Mouse (Mus musculus) heart, postnatal 25 days (tissue): ENCODE measurements around the gene Fndc10. TPM values are rescaled to one million over a fixed set of nuclear protein-coding genes. Genes with fewer than 3 reads are reported as not detected.
"Not testable (repeated sequence)": the region's sequence is repeated elsewhere in the genome, so short reads cannot be mapped to it uniquely, and the experiment has no call there.

Experiments
- DNase-seq: peaks from one replicate; pipeline ENCODE4 v3.0.0; 2022; ENCODE audit warnings: low spot score
- intact Hi-C: fragments of 180-260 bp; cut with DNase I; formaldehyde crosslinking; loops from one replicate; pipeline ENCODE4 v1.15.1; 2025
- total RNA-seq, 2 experiments: library from RNA; stranded (reverse); gene quantifications; 2 replicates each; pipeline ENCODE4 v1.2.3; 2021

Gene Fndc10
- total RNA-seq, 2 experiments from 2014 or later, result 1.2 TPM

DNA sequence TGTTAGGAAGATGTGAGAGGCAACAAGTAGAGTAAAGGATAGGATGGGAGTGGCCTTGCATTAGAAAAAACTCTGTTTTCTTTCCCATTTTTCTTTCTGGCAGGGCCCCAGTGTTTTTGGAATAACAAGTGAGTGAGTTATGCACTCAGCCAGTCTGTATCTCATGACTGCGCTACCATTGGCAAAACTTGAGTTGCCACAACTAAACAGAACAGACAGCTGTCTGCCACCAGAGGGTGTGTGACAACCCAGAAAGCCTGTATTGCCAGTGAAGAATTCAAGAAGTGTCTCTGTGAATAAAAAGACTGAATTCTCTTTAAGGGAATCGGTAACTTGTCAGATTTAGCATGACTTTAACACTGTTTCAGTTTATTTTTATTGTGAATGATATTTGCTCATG, 18.2 kb upstream of the Fndc10 start:
- no peak for DNase-seq
- intact Hi-C loops, result no loop called here

DNA sequence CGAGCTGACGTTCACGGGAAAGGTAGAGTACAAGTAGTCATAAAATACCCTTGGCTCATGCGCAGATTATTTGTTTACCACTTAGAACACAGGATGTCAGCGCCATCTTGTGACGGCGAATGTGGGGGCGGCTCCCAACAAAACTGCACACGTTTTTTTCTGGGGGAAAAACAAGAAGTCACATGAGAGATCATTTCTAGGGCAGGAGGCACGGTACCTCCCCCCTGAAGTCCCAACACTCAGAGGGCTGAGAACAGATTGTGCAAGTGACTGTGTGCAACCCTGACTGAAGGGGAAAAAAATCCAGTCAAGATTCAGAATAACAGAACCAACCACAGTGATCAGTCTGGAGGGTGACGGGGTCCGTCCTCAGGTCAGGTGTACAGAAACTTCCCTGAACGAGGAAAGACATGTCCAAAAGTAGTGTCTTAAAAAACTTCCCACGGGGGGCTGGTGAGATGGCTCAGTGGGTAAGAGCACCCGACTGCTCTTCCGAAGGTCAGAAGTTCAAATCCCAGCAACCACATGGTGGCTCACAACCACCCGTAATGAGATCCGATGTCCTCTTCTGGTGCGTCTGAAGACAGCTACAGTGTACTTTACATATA, 10.4 kb upstream of the Fndc10 start:
- intact Hi-C loops, DNase-seq: not testable (repeated sequence)

DNA sequence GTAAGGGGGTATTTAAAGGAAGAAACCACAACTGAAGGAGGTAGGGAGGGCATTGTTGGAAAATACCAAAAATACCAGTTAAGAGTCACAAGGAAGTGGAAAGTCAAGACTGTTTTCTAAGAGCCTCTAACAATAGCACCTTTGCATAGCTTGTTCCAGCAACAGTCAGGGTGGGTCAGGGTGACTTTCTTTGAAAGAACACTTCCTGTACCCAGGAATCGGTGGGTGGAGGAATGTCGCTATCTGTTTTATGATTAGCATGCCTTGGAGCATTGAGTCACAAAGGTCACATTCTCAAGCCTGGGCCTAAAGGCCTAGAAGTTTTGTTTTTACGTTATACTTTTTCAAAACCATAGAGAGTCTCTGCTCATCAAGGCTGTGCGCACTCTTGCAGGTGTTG, 6.4 kb upstream of the Fndc10 start:
- DNase-seq, intact Hi-C loops: not testable (repeated sequence)

DNA sequence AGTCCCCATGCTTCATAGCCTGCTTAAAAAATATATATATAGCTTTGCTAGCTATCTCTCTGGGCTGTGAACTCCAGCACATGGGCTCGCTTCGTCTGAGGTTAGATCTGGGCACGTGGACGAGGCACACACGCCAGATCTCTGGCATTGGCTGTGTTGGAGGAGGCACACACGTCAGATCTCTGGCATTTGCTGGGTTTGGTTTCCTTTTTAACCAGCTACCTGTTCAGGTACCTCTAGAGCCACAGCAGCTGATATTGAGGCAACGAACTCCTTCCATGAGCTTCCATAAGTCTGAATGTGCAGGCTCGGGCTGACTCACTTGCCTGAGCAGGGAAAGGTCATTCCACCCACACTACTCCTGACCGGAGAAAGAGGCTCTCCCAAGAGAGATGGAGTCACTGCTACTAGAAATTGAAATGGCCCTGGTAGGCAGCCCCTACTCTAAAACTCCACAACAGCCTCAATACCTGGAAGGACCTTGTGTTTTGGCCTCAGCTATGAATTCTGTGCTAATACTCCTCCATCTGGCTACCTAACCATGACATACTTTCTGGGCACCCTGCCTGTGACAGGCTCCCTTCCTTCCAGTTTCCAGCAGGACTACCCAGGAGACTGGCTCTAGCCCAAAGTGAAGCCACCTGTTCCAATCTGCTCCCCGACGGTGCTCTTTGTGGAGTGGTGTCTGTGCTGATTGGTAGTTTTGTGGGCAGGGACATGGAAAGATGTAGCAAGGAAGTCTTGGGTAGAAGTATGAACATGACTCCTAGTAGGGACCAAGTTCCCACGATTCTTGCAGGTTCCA, 3.4 kb upstream of the Fndc10 start:
- intact Hi-C loops, result no loop called here
- no peak for DNase-seq

DNA sequence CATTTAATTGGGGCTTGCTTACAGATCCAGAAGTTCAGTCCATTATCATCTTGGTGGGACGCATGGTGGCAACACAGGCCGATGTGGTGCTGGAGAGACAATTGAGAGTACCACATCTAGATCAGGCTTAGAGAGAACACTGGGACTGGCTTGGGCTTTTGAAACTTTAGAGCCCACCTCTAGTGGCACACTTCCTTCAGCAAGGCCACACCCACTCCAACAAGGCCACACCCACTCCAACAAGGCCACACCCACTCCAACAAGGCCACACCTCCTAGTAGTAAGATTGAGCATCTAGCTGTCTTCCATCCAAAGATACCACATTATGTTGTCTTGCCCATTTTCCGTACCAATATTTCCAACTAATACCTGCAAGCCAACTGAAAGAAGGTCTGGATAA, 1.7 kb upstream of the Fndc10 start:
- intact Hi-C loops, result no loop called here

DNA sequence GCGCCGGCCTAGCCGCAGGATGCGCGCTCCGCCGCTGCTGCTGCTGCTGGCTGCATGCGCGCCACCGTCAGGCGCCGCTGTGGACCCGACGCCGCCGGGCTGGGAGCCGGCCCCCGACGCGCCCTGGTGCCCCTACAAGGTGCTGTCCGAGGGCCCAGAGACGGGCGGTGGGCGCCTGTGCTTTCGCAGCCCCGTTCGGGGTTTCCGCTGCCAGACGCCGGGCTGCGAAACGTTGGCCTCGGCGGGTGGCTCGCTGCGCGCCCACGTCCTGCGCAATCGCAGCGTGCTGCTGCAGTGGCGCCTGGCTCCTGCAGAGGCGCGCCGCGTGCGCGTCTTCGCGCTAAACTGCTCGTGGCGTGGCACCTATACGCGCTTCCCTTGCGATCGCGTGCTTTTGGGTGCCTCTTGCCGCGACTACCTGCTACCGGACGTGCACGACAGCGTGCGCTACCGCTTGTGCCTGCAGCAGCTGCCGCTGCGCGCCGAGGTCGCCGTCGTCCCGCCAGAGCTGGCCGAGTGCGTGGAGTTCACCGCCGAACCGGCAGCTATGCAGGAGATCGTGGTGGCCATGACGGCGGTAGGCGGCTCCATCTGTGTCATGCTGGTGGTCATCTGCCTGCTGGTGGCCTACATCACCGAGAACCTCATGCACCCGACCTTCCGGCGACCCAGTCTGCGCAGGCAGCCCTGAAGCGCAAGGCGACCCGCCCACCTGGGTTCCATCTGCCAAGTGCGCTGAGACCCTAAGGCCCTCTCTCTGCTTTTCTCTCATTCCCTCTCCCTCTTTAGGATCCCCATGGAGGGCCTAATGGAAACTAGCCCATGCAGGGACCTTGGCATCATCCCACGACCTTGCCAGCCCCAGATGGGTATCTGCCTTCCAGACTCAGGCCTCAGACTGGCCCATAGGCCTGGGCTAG, 600 bp downstream of the Fndc10 start:
- intact Hi-C loops, result no loop called here

More for the DNA sequence above, 1.7 kb upstream of the Fndc10 start:
- no peak for DNase-seq

DNA sequence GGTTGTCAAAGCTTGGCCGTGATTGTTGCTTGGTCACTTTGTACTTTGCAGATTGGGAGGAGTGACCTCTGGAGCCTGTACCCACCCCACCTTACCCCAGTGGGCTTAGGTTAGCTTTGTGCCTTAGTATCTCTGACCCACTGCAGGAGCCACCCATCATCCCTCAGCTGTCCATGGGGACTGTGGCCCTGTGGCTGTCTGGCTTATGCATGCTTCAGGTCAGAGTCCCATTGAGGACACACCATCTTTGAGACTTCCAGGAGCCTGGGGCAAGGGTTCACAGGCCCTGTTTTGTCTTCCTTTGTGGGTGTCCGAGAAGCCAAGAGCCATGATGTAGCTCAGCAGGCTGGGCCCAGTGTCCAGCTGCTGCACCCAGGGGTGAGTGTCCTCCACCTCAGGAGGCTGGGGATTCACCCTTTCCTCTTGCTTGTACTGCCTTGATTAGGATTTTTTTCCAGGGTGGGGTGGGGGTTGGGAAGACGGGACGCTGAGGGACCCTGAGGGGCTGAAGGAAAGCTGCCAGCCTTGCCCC, 1.5 kb downstream of the Fndc10 start:
- DNase-seq, result no peak
- intact Hi-C loops, result no loop called here

More for the DNA sequence above, 600 bp downstream of the Fndc10 start:
- peak; percentile 21 for DNase-seq

DNA sequence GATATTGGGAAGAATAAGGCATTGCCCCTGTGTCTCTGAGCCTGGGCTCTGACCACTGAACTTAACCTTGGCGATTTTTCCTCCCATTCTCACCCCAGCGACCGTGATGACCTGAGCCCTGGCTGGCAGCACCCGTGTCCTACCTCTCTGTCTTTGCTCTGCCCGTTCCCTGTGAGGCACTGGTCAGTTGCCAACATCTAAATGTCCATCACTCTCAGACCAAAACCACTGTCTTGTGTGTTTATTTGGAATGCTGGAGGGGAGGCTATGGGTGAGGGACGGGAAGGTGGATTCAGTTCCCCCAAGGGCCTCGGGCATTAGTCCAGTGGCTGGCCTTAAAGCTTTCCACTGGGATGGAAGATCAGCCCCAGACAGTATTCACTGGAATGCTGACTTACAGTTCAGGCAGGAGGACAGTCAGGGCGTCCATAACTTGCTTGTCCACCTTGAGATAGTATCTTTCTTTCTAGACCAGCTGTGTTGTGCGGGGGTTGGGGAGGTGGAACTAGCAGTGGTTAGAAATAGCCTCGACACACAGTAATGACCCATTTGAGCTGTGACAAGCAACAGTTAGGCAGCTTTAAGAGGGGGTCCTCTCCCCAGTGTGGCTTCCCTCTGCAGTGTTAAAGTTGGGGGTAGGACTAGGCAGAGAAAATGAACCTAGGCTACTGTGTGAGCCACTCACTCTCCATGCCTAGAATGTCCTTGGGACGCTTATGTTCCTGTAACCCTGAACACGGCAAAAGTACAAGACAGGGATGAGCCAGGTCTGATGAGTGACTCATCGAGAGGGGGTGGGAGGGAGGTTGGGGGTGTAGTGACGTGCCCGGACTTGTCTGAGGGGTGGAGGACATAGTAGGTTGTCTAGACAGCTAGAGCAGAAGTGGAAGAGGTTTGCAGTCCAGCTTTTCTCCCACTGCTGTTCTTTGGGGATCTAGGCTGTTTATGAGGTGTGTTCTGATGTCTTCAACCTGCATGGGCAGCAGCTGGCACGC, 2.4 kb downstream of the Fndc10 start:
- intact Hi-C loops, result no loop called here
- no peak for DNase-seq

DNA sequence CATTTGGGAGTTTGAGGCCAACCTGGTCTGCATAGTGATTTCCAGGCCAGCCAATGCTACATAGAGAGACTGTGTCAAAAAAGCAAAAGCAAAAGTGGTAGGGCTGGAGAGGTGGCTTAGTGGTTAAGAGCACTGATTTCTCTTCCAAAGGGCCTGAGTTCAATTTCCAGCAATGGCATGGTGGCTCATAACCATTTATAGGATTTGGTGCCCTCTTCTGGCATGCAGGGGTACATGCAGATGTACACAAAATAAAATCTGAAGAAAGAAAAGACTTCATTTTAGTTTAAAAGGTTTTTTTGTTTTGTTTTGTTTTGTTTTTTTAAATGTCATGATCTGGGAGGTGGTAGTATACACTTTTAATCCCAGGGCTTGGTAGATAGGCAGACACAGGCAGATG, 6.3 kb downstream of the Fndc10 start:
- intact Hi-C loops, result no loop called here
- no peak for DNase-seq

DNA sequence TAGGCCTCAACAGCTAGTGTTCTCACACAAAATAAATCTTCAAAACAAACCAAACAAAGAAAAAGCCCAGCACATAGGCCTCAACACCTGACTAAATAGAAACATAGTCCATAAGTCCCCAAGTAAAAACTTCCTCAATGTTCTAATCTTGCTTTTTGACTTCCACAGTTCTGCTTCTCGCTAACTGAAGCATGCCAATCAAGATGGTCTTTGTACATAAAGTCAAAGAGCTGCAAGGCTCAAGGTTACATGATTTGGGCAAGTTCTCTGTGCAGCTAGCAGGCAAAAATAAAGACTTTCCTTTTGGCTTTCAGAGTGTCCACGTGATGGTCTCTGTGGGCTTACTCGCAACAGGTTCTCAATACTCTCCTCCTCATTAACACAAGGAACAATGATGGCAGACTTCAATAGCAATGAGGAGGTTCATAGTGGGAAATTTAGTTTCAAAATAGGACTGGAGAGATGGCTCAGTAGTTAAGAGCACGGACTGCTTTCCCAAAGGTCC, 9.3 kb downstream of the Fndc10 start:
- DNase-seq, result no peak
- intact Hi-C loops, result no loop called here

DNA sequence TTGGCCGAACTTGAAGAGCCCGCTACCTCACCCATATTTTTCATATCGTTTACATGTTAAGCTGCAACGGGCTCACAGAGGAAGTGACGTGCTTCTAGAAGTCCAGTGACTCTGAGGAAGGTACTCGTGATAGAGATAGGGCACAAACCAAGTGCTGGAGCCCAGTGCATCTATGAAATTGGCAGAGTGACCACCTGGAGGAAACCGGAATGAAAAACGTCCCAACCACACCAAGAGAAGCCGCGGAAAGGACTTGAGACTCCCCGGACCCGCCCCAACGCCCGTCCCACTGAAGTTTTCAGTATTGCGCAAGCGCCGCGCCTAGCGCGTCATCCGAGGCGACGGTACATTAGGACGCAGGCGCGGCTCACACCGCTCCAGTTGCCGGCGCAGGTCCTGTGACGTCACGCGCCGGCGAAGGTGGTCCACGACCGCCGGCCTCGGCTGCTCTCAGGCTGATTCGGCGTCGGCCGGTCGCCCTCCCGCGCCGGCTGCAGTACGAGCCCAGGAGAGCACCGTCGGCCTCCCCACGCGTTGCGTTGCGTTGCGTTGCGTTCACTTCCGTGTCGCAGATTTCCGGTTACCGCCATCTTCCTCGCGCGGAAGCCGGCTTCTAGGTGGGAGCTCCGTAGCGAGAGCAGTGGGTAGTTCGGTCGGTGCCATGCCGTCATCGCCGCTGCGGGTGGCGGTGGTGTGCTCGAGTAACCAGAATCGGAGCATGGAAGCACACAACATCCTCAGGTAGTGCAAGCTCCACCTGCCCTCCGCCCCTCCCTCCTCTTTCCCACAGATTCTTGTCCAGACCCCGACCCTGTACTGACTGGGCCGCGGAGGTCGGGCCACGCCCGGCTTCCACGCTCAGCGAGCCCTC, 10.8 kb downstream of the Fndc10 start, which contains the start of gene Ssu72:
Gene Ssu72, plus strand, starts transcription at position 80 of the 871 bp plus-strand sequence.
- intact Hi-C loops, result loop anchor here (1.0 to 5.0 kb wide), 2 partner anchors 83 to 223 kb away; no protein-coding TSS in a partner anchor
- DNase-seq, result peak; percentile 90

DNA sequence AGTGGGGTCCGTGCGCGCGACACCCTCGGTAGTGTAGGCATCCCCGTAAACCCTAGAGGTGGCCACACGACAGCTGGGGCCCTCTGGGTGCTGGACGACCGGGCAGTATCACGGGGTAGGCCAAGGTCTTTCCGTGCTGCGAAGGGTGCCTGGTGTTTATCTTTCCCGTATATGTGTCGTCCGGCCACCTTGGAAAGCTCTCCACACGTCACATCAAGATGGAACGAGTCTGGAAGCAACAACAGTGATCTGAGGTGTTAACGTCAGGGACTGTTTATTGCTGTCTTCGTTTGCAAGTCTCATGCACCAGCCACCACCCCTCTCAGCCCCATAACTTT, 11.4 kb downstream of the Fndc10 start:
- intact Hi-C loops, result loop anchor here (1.0 to 5.0 kb wide), 2 partner anchors 83 to 223 kb away; no protein-coding TSS in a partner anchor
- DNase-seq, result no peak

DNA sequence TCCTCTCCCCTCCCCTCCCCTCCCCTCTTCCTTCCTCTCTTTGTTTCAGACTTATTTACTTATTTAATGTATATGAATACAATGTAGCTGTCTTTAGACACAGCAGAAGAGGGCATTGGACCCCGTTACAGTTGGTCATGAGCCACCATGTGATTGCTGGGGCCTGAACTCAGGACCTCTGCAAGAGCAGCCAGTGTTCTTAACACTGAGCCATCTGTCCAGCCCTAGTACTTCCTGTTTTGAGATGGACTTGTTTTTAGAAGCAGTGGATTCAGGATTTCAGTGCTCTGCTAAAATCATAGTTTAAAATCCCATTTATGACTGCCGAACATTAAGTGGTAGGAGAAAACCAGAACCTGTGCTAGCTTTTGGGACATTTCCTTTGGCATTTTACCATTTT, 14.4 kb downstream of the Fndc10 start:
- no peak for DNase-seq
- intact Hi-C loops, result loop anchor here (5.0 kb wide), 1 partner anchor 226 kb away; no protein-coding TSS in a partner anchor

DNA sequence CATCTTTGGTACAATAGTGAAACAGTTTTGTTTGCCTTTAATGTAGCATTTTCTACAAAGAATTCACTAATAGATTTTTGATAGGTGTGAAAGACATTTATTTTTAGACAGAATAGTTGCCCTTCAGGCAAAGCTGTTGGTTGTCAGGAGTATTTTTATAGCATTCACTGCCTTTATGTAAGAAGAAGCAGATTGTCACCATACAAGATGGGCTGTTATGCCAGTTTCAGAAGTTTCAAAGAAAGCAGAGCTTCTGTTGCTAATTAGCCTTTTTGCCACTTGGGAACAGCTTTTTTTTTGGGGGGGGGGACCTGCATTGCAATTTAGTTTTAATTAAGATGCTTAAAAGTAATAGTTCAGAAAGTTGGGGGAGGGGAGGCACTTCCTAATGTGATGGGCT, 14.8 kb downstream of the Fndc10 start:
- DNase-seq, result no peak
- intact Hi-C loops, result loop anchor here (5.0 kb wide), 1 partner anchor 227 kb away; no protein-coding TSS in a partner anchor

DNA sequence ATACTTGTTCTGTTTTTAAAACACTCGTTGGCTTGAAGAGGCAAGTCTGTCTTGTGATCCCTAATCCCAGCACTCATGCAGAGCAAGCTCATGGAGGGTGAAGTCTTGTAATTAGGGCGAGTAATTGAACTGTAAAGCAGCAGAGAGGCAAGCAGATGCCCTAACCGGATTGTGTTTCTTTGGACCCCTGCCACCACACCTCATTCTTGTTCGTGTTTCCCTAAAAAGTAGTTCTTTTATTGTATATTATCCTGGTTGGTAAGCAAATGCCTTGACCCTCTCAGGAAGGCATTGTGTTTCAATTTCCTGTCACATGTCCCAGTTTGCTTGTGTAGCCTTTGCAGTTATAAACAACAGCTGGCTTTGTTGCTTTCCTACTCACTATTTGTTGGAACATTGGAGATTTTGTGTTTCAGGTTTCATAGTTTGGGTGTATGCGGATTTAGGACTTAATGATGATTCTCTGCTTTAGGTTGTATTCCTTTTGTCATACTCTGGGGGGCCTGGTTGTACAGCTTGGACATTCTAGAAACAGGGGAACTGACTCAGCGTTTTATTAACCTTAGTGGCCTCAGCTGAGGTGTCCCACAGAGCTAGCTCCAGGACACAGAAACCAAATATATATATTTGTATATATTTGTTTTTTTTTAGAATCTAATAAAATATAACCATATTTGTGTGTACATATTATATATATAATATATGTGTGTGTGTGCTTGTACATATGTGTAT, 16.5 kb downstream of the Fndc10 start:
- intact Hi-C loops, result no loop called here
- no peak for DNase-seq

DNA sequence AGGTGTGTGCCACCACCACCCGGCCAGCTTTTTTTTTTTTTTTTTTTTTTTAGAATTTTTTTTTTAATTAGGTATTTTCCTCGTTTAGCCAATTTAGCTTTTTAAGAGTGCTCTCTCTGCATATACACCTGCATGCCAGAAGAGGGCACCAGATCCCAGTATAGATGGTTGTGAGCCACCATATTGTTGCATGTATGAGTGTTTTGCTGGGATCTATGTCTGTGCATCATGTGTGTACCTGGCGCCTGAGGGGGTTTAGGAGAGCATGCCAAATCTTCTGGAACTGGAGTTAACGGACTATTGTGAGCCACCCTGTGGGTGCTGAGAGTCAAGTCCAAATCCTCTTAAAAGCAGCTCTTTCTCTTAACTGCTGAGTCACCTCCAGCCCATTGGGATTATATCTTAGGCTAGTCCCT, 27.5 kb downstream of the Fndc10 start:
- no peak for DNase-seq
- intact Hi-C loops, result loop anchor here (2.0 kb wide), 1 partner anchor 49 kb away; no protein-coding TSS in a partner anchor

DNA sequence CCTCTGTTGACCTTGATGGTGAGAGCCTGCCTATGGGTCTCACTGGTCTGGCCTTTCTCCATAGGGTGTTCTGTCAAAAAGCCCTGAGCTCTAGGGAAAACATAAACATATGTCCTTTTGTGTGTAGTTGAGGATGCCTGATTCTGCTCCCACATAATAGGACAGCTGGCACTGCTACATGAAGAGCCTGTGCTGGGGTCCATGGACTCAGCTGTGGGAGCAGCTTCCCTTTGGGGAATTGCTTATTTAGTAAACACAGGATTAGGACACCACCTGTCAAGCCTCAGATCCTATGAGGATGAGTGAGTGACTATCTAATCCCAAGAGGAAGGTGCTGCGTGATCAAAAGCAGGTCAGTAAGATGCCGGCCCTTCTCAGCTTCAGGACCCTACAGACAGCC, 33.9 kb downstream of the Fndc10 start:
- DNase-seq, result no peak
- intact Hi-C loops, result no loop called here
